In genomic region chr5:99729361-99729882, GRCm38 (mm10) we compare ENCODE assay signal across 8 mouse cellular contexts. TPM values are rescaled to one million over a fixed set of nuclear protein-coding genes. Genes with fewer than 3 reads are reported as not detected.
A peak's percentile ranks its signal among the peaks of the same experiment; 100 is the strongest.
DNase-seq lines count a peak whose midpoint lies in the region; ATAC-seq and TF ChIP-seq lines count a peak whose summit lies in the region.

No protein-coding gene starts in this region.

- no peak for DNase-seq in testis, postnatal 10 days (ENCODE audit: low spot score)
- DNase-seq in embryonic facial prominence, embryonic 14.5 days (ENCODE audit: low spot score), result peak; percentile 73
- peak; percentile 6 to 20 for DNase-seq in heart, postnatal 14 days
- peak; percentile 19 to 38 for DNase-seq in kidney, postnatal 36 days
- DNase-seq in lung, postnatal 36 days, result peak; percentile 26
- DNase-seq in right cerebral cortex, postnatal 25 days, result peak; percentile 51

- H3K4me3 ChIP-seq in testis, adult 2 months (ENCODE audit: control insufficient read depth, low read depth, low read length), result peak overlapping the region; percentile 22
- H3K4me3 ChIP-seq in embryonic facial prominence, embryonic 14.5 days (ENCODE audit: low read depth, low read length), result peak overlapping the region; percentile 25

- TF ChIP-seq CTCF in testis, adult 2 months (IDR thresholded peaks at IDR 0.05; ENCODE audit: control insufficient read depth, insufficient read depth, insufficient replicate concordance, low read depth, low read length), result no peak

- H3K4me2 ChIP-seq in embryonic facial prominence, embryonic 14.5 days (ENCODE audit: low read depth, low read length), result peak overlapping the region; percentile 100

- no peaks in the 10 kb centered on the region for H3K27me3 ChIP-seq in testis, adult 2 months (ENCODE audit: control insufficient read depth, insufficient read depth, low read length)
- H3K27me3 ChIP-seq in embryonic facial prominence, embryonic 14.5 days (replicated peaks; ENCODE audit: control insufficient read depth, insufficient read depth, low read length), result peaks cover 18% of the 10 kb centered on the region

- peak; percentile 59 for ATAC-seq in embryonic facial prominence, embryonic 14.5 days (ENCODE audit: low read depth)
- no peak for ATAC-seq in erythroblast, adult 5-6 weeks (replicated peaks; ENCODE audit: low FRiP score, poor library complexity, severe bottlenecking)

- H3K9me3 ChIP-seq in embryonic facial prominence, embryonic 14.5 days (ENCODE audit: control insufficient read depth, low read length), result no peaks in the 10 kb centered on the region

- H3K9ac ChIP-seq in embryonic facial prominence, embryonic 14.5 days (ENCODE audit: low read depth, low read length), result peak overlapping the region; percentile 12; the same call in 1 of the 2 replicates

- intact Hi-C loops in heart, postnatal 14 days (cut with DNase I), result no loop called here

- TF ChIP-seq POLR2A in testis, adult 2 months (IDR thresholded peaks at IDR 0.05; ENCODE audit: control insufficient read depth, low read depth, low read length), result no peak

- peaks cover 8% of the 10 kb centered on the region for H3K4me1 ChIP-seq in testis, adult 2 months (ENCODE audit: control insufficient read depth, insufficient read depth, low read length)
- H3K4me1 ChIP-seq in embryonic facial prominence, embryonic 14.5 days (ENCODE audit: control insufficient read depth, insufficient read depth, low read length), result 0 out of 2 replicates have a peak, but pooled peaks cover 7% of the 10 kb centered on the region

- no peaks in the 10 kb centered on the region for H3K36me3 ChIP-seq in testis, adult 2 months (ENCODE audit: control insufficient read depth, insufficient read depth, low read length)
- H3K36me3 ChIP-seq in embryonic facial prominence, embryonic 14.5 days (ENCODE audit: control insufficient read depth, insufficient read depth, low read length), result no peaks in the 10 kb centered on the region

- 2% methylated on average over 15 of the region's 18 CpGs for WGBS in embryonic facial prominence, embryonic 14.5 days

- no peak overlapping the region for H3K27ac ChIP-seq in testis, adult 2 months (ENCODE audit: control insufficient read depth, insufficient read depth, low read depth, low read length)
- no peak overlapping the region for H3K27ac ChIP-seq in embryonic facial prominence, embryonic 14.5 days (replicated peaks; ENCODE audit: low read depth, low read length)

RNA-seq across cellular contexts. Expression of gene Rasgef1b, which starts 0.6 kb away (rescaled TPM):
- 3.0 and 3.2 TPM in 2 replicates for polyA plus RNA-seq in testis, adult 2 months (2012; rRNA removed)
- polyA plus RNA-seq in embryonic facial prominence, embryonic 14.5 days (2014; fragmentation: Nextera tagmentation; extraction: Ambion mirVana), result 6.5 and 7.1 TPM in 2 replicates
- 10 to 100 TPM; 10.3 to 12.3 TPM for total RNA-seq in heart, postnatal 14 days (2021)
- total RNA-seq in erythroblast, adult 5-6 weeks (2015; ENCODE audit: low replicate concordance), result 2.9 TPM in 1 of 2 replicates, not detected in the other
- total RNA-seq in erythroblast, adult 5-6 weeks (2017; ENCODE audit: low replicate concordance), result 1.3 TPM in 1 of 2 replicates, not detected in the other
